Mouse (Mus musculus): ENCODE measurements around the gene C1qtnf12. TPM values are rescaled to one million over a fixed set of nuclear protein-coding genes. Genes with fewer than 3 reads are reported as not detected.

Gene C1qtnf12
- polyA plus RNA-seq, 1 experiment from 2014 or later, result 30.6 TPM

DNA sequence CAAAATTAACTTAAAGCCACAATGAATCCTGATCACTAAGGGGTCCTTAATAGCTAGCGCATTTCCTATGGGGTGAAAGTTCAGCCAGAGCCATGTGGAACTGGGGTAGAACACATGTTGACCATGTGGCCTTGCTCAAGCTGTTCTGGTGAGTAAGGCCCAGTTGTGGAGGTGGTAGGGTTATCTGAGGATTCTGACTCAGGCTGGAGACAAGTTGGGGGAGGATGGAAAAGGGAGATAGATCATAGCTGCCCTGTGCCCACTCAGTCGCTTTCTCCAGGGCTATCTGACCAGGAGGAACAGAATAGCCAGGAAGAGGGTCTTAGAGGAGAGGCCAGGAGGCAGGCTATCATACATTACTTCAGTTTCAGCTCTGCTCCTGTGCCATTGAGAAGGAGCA is 52.3 kb downstream of the C1qtnf12 start:
- Histone ChIP-seq H3K27ac (ENCODE audit: low read length) (no peak overlapping the region), H3K4me2 (replicated peaks; ENCODE audit: low read depth, low read length) (no peak overlapping the region), H3K27me3 (replicated peaks; ENCODE audit: insufficient read depth, low read length) (no peaks in the 10 kb centered on the region), H3K9ac (replicated peaks; ENCODE audit: low read depth) (no peak overlapping the region), H3K9me3 (ENCODE audit: low read length) (no peaks in the 10 kb centered on the region), H3K4me1 (ENCODE audit: insufficient read depth, low read depth, low read length) (no peaks in the 10 kb centered on the region), H3K36me3 (ENCODE audit: insufficient read depth, low read length) (peaks cover 19% of the 10 kb centered on the region), H3K4me3 (ENCODE audit: low read depth, low read length) (no peak overlapping the region)
- ATAC-seq (no peak), DNase-seq (ENCODE audit: low spot score) (no peak)
- TF ChIP-seq CTCF (IDR thresholded peaks at IDR 0.05), result no peak
- TF ChIP-seq EP300 (IDR thresholded peaks at IDR 0.05), result no peak
- 97% methylated on average over 2 of the region's 2 CpGs for WGBS

Other genes starting within 250 kb of the C1qtnf12 start
- 0.58 and 0.63 TPM in 2 replicates for gene Tmem240, start 227.5 kb upstream of the C1qtnf12 start, polyA plus RNA-seq (2015; fragmentation: Nextera tagmentation; extraction: Ambion mirVana)
- gene Atad3a, start 201.2 kb upstream of the C1qtnf12 start, polyA plus RNA-seq (2015; fragmentation: Nextera tagmentation; extraction: Ambion mirVana), result 26.1 and 28.5 TPM in 2 replicates
- 6.5 and 7.0 TPM in 2 replicates for gene Vwa1, start 187.6 kb upstream of the C1qtnf12 start, polyA plus RNA-seq (2015; fragmentation: Nextera tagmentation; extraction: Ambion mirVana)
- 0.13 and 0.31 TPM in 2 replicates for gene Tmem88b, start 176.4 kb upstream of the C1qtnf12 start, polyA plus RNA-seq (2015; fragmentation: Nextera tagmentation; extraction: Ambion mirVana)
- 6.0 and 6.6 TPM in 2 replicates for gene Ankrd65, start 171.9 kb upstream of the C1qtnf12 start, polyA plus RNA-seq (2015; fragmentation: Nextera tagmentation; extraction: Ambion mirVana)
- gene Mrpl20, start 159.4 kb upstream of the C1qtnf12 start, polyA plus RNA-seq (2015; fragmentation: Nextera tagmentation; extraction: Ambion mirVana), result 164 and 186 TPM in 2 replicates
- 110 and 122 TPM in 2 replicates for gene Ccnl2, start 149.8 kb upstream of the C1qtnf12 start, polyA plus RNA-seq (2015; fragmentation: Nextera tagmentation; extraction: Ambion mirVana)
- gene Aurkaip1, start 131.0 kb upstream of the C1qtnf12 start, polyA plus RNA-seq (2015; fragmentation: Nextera tagmentation; extraction: Ambion mirVana), result 117 and 128 TPM in 2 replicates
- gene Mxra8, start 122.6 kb upstream of the C1qtnf12 start, polyA plus RNA-seq (2015; fragmentation: Nextera tagmentation; extraction: Ambion mirVana), result 321 and 330 TPM in 2 replicates
- gene Dvl1, start 114.9 kb upstream of the C1qtnf12 start, polyA plus RNA-seq (2015; fragmentation: Nextera tagmentation; extraction: Ambion mirVana), result 9.1 and 11.9 TPM in 2 replicates
- gene Tas1r3, start 99.0 kb upstream of the C1qtnf12 start, polyA plus RNA-seq (2015; fragmentation: Nextera tagmentation; extraction: Ambion mirVana), result 0.19 and 0.25 TPM in 2 replicates
- 10.8 and 13.8 TPM in 2 replicates for gene Cptp, start 92.9 kb upstream of the C1qtnf12 start, polyA plus RNA-seq (2015; fragmentation: Nextera tagmentation; extraction: Ambion mirVana)
- 31.7 and 34.8 TPM in 2 replicates for gene Ints11, start 92.8 kb upstream of the C1qtnf12 start, polyA plus RNA-seq (2015; fragmentation: Nextera tagmentation; extraction: Ambion mirVana)
- gene Pusl1, start 70.5 kb upstream of the C1qtnf12 start, polyA plus RNA-seq (2015; fragmentation: Nextera tagmentation; extraction: Ambion mirVana), result 29.3 and 29.9 TPM in 2 replicates
- 12.7 and 13.4 TPM in 2 replicates for gene Acap3, start 70.5 kb upstream of the C1qtnf12 start, polyA plus RNA-seq (2015; fragmentation: Nextera tagmentation; extraction: Ambion mirVana)
- 66.6 and 67.0 TPM in 2 replicates for gene Ube2j2, start 18.5 kb upstream of the C1qtnf12 start, polyA plus RNA-seq (2015; fragmentation: Nextera tagmentation; extraction: Ambion mirVana)
- 6.8 TPM in 2 replicates for gene B3galt6, start 30.3 kb downstream of the C1qtnf12 start, polyA plus RNA-seq (2015; fragmentation: Nextera tagmentation; extraction: Ambion mirVana)
- gene Sdf4, start 30.6 kb downstream of the C1qtnf12 start, polyA plus RNA-seq (2015; fragmentation: Nextera tagmentation; extraction: Ambion mirVana), result 155 and 166 TPM in 2 replicates
- 4.9 and 5.2 TPM in 2 replicates for gene Tnfrsf4, start 51.5 kb downstream of the C1qtnf12 start, polyA plus RNA-seq (2015; fragmentation: Nextera tagmentation; extraction: Ambion mirVana)
- 1.6 and 1.9 TPM in 2 replicates for gene Tnfrsf18, start 63.8 kb downstream of the C1qtnf12 start, polyA plus RNA-seq (2015; fragmentation: Nextera tagmentation; extraction: Ambion mirVana)
- gene Ttll10, start 97.1 kb downstream of the C1qtnf12 start, polyA plus RNA-seq (2015; fragmentation: Nextera tagmentation; extraction: Ambion mirVana), result 2.1 and 2.5 TPM in 2 replicates
- gene 9430015G10Rik, start 147.7 kb downstream of the C1qtnf12 start, polyA plus RNA-seq (2015; fragmentation: Nextera tagmentation; extraction: Ambion mirVana), result 5.9 and 6.8 TPM in 2 replicates
- gene Rnf223, start 168.2 kb downstream of the C1qtnf12 start, polyA plus RNA-seq (2015; fragmentation: Nextera tagmentation; extraction: Ambion mirVana), result 0.07 TPM in 1 of 2 replicates, not detected in the other
- gene Agrn, start 235.2 kb downstream of the C1qtnf12 start, polyA plus RNA-seq (2015; fragmentation: Nextera tagmentation; extraction: Ambion mirVana), result 70.1 and 85.7 TPM in 2 replicates
- 11.8 and 13.8 TPM in 2 replicates for gene Isg15, start 238.5 kb downstream of the C1qtnf12 start, polyA plus RNA-seq (2015; fragmentation: Nextera tagmentation; extraction: Ambion mirVana)
- gene AW011738, start 241.0 kb downstream of the C1qtnf12 start, polyA plus RNA-seq (2015; fragmentation: Nextera tagmentation; extraction: Ambion mirVana), result 4.0 and 5.1 TPM in 2 replicates

Data from lung, postnatal 0 days (tissue).